Mouse (Mus musculus) hindbrain, embryonic 13.5 days (tissue): ENCODE measurements around the gene 1700057G04Rik. TPM values are rescaled to one million over a fixed set of nuclear protein-coding genes. Genes with fewer than 3 reads are reported as not detected.
"Not testable (repeated sequence)": the region's sequence is repeated elsewhere in the genome, so short reads cannot be mapped to it uniquely, and the experiment has no call there.

Source experiments
- ATAC-seq: fragments of 200-750 bp; cut with Nextera tagmentation; 2 replicates; pipeline ENCODE4 v1.8.0; 2017; ENCODE audit warnings: moderate TSS enrichment; ENCODE audit not compliant: low FRiP score
- H3K27ac ChIP-seq: fragments of 300-500 bp; sonication (generic); 2 replicates; pipeline ENCODE4 v1.5.1; 2015; ENCODE audit warnings: inconsistent platforms, mild to moderate bottlenecking, moderate library complexity
- H3K27me3 ChIP-seq: fragments of 300-500 bp; sonication (generic); 2 replicates; pipeline ENCODE4 v1.6.1; 2015; ENCODE audit warnings: mild to moderate bottlenecking, inconsistent platforms
- H3K36me3 ChIP-seq: fragments of 300-500 bp; sonication (generic); 2 replicates; pipeline ENCODE4 v1.6.1; 2015; ENCODE audit warnings: mild to moderate bottlenecking, inconsistent platforms
- H3K4me1 ChIP-seq: fragments of 300-500 bp; sonication (generic); replicated peaks from 2 replicates; pipeline ENCODE4 v1.6.1; 2015; ENCODE audit warnings: inconsistent platforms
- H3K4me2 ChIP-seq: fragments of 300-500 bp; sonication (generic); 2 replicates; pipeline ENCODE4 v1.6.1; 2015; ENCODE audit warnings: inconsistent platforms, mild to moderate bottlenecking, moderate library complexity
- H3K4me3 ChIP-seq: fragments of 300-500 bp; sonication (generic); 2 replicates; pipeline ENCODE4 v1.5.1; 2015; ENCODE audit warnings: mild to moderate bottlenecking, inconsistent platforms
- H3K9ac ChIP-seq: fragments of 300-500 bp; sonication (generic); 2 replicates; pipeline ENCODE4 v1.6.1; 2015; ENCODE audit warnings: mild to moderate bottlenecking, inconsistent platforms
- H3K9me3 ChIP-seq: fragments of 300-500 bp; sonication (generic); 2 replicates; pipeline ENCODE4 v1.6.1; 2016; ENCODE audit warnings: inconsistent platforms
- WGBS: fragments of 180-500 bp; shearing (Covaris S2); methylation state at CpG from one replicate; pipeline ENCODE4 v1.1.7; 2015; 5-methylcytosine and 5-hydroxymethylcytosine counted together
- polyA plus RNA-seq: library from polyadenylated mRNA; unstranded; fragments of >200 nt; fragmentation: Nextera tagmentation; extraction: Ambion mirVana; gene quantifications from 2 replicates; pipeline ENCODE4 v1.2.1, GENCODE M21; 2015

The 1700057G04Rik gene
- polyA plus RNA-seq, 1 experiment from 2014 or later = not detected

- not testable (repeated sequence) for H3K27ac ChIP-seq, ATAC-seq, H3K4me3 ChIP-seq, H3K4me2 ChIP-seq, H3K4me1 ChIP-seq, H3K27me3 ChIP-seq, H3K9ac ChIP-seq, H3K36me3 ChIP-seq, H3K9me3 ChIP-seq
- WGBS = 83% methylated on average over 9 of the region's 9 CpGs
These were observed 16.8 kb downstream of the 1700057G04Rik start for GRCm38 (mm10) chr9:92325936-92326335.

GRCm38 (mm10) chr9:92326813-92327212 lies 17.6 kb downstream of the 1700057G04Rik start:
- ATAC-seq = no peak
- Histone ChIP-seq H3K36me3 (no peaks in the 10 kb centered on the region), H3K27ac (no peak overlapping the region), H3K9ac (no peak overlapping the region), H3K4me2 (no peak overlapping the region), H3K4me1 (no peaks in the 10 kb centered on the region), H3K27me3 (no peaks in the 10 kb centered on the region), H3K9me3 (no peaks in the 10 kb centered on the region), H3K4me3 (no peak overlapping the region)
- WGBS = 88% methylated on average over 4 of the region's 4 CpGs

- Histone ChIP-seq H3K9me3 (no peaks in the 10 kb centered on the region), H3K4me1 (no peaks in the 10 kb centered on the region), H3K27me3 (no peaks in the 10 kb centered on the region), H3K4me3 (no peak overlapping the region), H3K36me3 (no peaks in the 10 kb centered on the region), H3K9ac (no peak overlapping the region), H3K27ac (no peak overlapping the region), H3K4me2 (no peak overlapping the region)
- WGBS = 90% methylated on average over 4 of the region's 4 CpGs
- ATAC-seq = no peak
These were observed 22.2 kb downstream of the 1700057G04Rik start for GRCm38 (mm10) chr9:92331383-92331782.

- Histone ChIP-seq H3K27ac (no peak overlapping the region), H3K36me3 (no peaks in the 10 kb centered on the region), H3K9me3 (no peaks in the 10 kb centered on the region), H3K4me1 (no peaks in the 10 kb centered on the region), H3K4me3 (no peak overlapping the region), H3K9ac (no peak overlapping the region), H3K27me3 (no peaks in the 10 kb centered on the region), H3K4me2 (no peak overlapping the region)
- 97% methylated on average over 10 of the region's 10 CpGs for WGBS
- ATAC-seq = no peak
These were observed 25.7 kb downstream of the 1700057G04Rik start for GRCm38 (mm10) chr9:92334845-92335244.

- H3K27ac ChIP-seq = no peak overlapping the region
These were observed 26.2 kb downstream of the 1700057G04Rik start for GRCm38 (mm10) chr9:92335277-92335818.

GRCm38 (mm10) chr9:92337063-92337462 lies 27.9 kb downstream of the 1700057G04Rik start:
- H3K36me3 ChIP-seq = no peaks in the 10 kb centered on the region
- 93% methylated on average over 1 of the region's 1 CpGs for WGBS
- H3K4me1 ChIP-seq = no peaks in the 10 kb centered on the region
- no peak overlapping the region for H3K9ac ChIP-seq
- no peak overlapping the region for H3K27ac ChIP-seq
- no peaks in the 10 kb centered on the region for H3K9me3 ChIP-seq
- H3K27me3 ChIP-seq = no peaks in the 10 kb centered on the region
- ATAC-seq = no peak
- no peak overlapping the region for H3K4me3 ChIP-seq
- H3K4me2 ChIP-seq = no peak overlapping the region

More at GRCm38 (mm10) chr9:92335277-92335818, 26.2 kb downstream of the 1700057G04Rik start:
- no peak for ATAC-seq
- Histone ChIP-seq H3K9ac (no peak overlapping the region), H3K9me3 (no peaks in the 10 kb centered on the region), H3K36me3 (no peaks in the 10 kb centered on the region), H3K4me1 (no peaks in the 10 kb centered on the region), H3K4me2 (no peak overlapping the region), H3K27me3 (no peaks in the 10 kb centered on the region), H3K4me3 (no peak overlapping the region)
- WGBS = 95% methylated on average over 6 of the region's 6 CpGs

GRCm38 (mm10) chr9:92337661-92338060 lies 28.5 kb downstream of the 1700057G04Rik start:
- 91% methylated on average over 3 of the region's 3 CpGs for WGBS
- Histone ChIP-seq H3K4me2 (no peak overlapping the region), H3K4me3 (no peak overlapping the region), H3K27me3 (no peaks in the 10 kb centered on the region), H3K9ac (no peak overlapping the region), H3K9me3 (no peaks in the 10 kb centered on the region), H3K36me3 (no peaks in the 10 kb centered on the region), H3K27ac (no peak overlapping the region), H3K4me1 (no peaks in the 10 kb centered on the region)
- no peak for ATAC-seq

- no peak overlapping the region for H3K9ac ChIP-seq
- WGBS = 83% methylated on average over 1 of the region's 1 CpGs
- no peaks in the 10 kb centered on the region for H3K27me3 ChIP-seq
- H3K27ac ChIP-seq = no peak overlapping the region
- ATAC-seq = no peak
- H3K4me3 ChIP-seq = no peak overlapping the region
- no peak overlapping the region for H3K4me2 ChIP-seq
- H3K36me3 ChIP-seq = no peaks in the 10 kb centered on the region
- no peaks in the 10 kb centered on the region for H3K4me1 ChIP-seq
- H3K9me3 ChIP-seq = no peaks in the 10 kb centered on the region
These were observed 29.8 kb downstream of the 1700057G04Rik start for GRCm38 (mm10) chr9:92338954-92339353.

- no peaks in the 10 kb centered on the region for H3K36me3 ChIP-seq
- H3K4me1 ChIP-seq = no peaks in the 10 kb centered on the region
- H3K9me3 ChIP-seq = no peaks in the 10 kb centered on the region
- H3K4me3 ChIP-seq = no peak overlapping the region
- no peak overlapping the region for H3K4me2 ChIP-seq
- no peak for ATAC-seq
- H3K9ac ChIP-seq = no peak overlapping the region
- H3K27ac ChIP-seq = no peak overlapping the region
- no peaks in the 10 kb centered on the region for H3K27me3 ChIP-seq
- WGBS = 96% methylated on average over 1 of the region's 1 CpGs
These were observed 42.7 kb downstream of the 1700057G04Rik start for GRCm38 (mm10) chr9:92351924-92352323.

- no peak overlapping the region for H3K27ac ChIP-seq
- ATAC-seq = no peak
- H3K4me2 ChIP-seq = no peak overlapping the region
- H3K9ac ChIP-seq = no peak overlapping the region
- H3K36me3 ChIP-seq = no peaks in the 10 kb centered on the region
- H3K4me1 ChIP-seq = no peaks in the 10 kb centered on the region
- H3K9me3 ChIP-seq = no peaks in the 10 kb centered on the region
- H3K27me3 ChIP-seq = no peaks in the 10 kb centered on the region
- WGBS = 70% methylated on average over 3 of the region's 3 CpGs
- H3K4me3 ChIP-seq = no peak overlapping the region
These were observed 44.1 kb downstream of the 1700057G04Rik start for GRCm38 (mm10) chr9:92353306-92353705.

- Histone ChIP-seq H3K9me3 (no peaks in the 10 kb centered on the region), H3K27ac (no peak overlapping the region), H3K4me3 (no peak overlapping the region), H3K4me1 (no peaks in the 10 kb centered on the region), H3K36me3 (no peaks in the 10 kb centered on the region), H3K4me2 (no peak overlapping the region), H3K9ac (no peak overlapping the region), H3K27me3 (no peaks in the 10 kb centered on the region)
- 51% methylated on average over 1 of the region's 1 CpGs for WGBS
- ATAC-seq = no peak
These were observed 51.6 kb downstream of the 1700057G04Rik start for GRCm38 (mm10) chr9:92360691-92361310.

- H3K4me2 ChIP-seq = no peak overlapping the region
- ATAC-seq = no peak
- H3K4me1 ChIP-seq = no peaks in the 10 kb centered on the region
- no peak overlapping the region for H3K9ac ChIP-seq
- no peaks in the 10 kb centered on the region for H3K36me3 ChIP-seq
- no peaks in the 10 kb centered on the region for H3K9me3 ChIP-seq
- no peaks in the 10 kb centered on the region for H3K27me3 ChIP-seq
- WGBS = 82% methylated on average over 2 of the region's 2 CpGs
- no peak overlapping the region for H3K27ac ChIP-seq
- H3K4me3 ChIP-seq = no peak overlapping the region
These were observed 54.3 kb downstream of the 1700057G04Rik start for GRCm38 (mm10) chr9:92363478-92363877.

- H3K4me3 ChIP-seq = no peak overlapping the region
- H3K27me3 ChIP-seq = no peaks in the 10 kb centered on the region
- H3K9ac ChIP-seq = no peak overlapping the region
- no peaks in the 10 kb centered on the region for H3K4me1 ChIP-seq
- no peak overlapping the region for H3K4me2 ChIP-seq
- H3K36me3 ChIP-seq = no peaks in the 10 kb centered on the region
- no peaks in the 10 kb centered on the region for H3K9me3 ChIP-seq
- no peak for ATAC-seq
- no peak overlapping the region for H3K27ac ChIP-seq
These were observed 59.7 kb downstream of the 1700057G04Rik start for GRCm38 (mm10) chr9:92368920-92369319.
